Mouse (Mus musculus): ENCODE results near the gene Serpinb7. TPM values are rescaled to one million over a fixed set of nuclear protein-coding genes. Genes with fewer than 3 reads are reported as not detected.

The Serpinb7 gene
- polyA plus RNA-seq, 1 experiment from 2014 or later, result not detected

DNA sequence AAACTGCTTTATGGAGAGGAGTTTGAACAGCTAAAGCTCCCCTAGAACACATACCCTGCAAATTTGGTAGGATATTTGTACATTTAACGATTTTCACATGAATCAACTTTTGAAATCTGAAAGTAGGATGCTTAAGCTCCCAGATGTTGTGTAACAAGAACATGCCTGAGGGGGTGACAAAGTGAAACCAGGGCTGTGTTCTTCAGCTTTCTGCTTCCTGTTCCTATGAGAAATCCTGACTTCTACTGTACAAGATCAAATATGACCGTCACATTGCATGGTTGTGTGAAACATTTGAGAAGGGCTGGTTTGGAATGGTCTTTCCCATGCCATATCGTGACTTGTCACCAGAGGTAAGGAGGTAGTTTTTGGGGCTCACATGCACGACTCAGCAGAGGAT lies 2.6 kb downstream of the Serpinb7 start:
- Histone ChIP-seq H3K27me3 (no peaks in the 10 kb centered on the region), H3K9me3 (no peaks in the 10 kb centered on the region), H3K4me1 (replicated peaks) (no peaks in the 10 kb centered on the region), H3K36me3 (no peaks in the 10 kb centered on the region), H3K4me2 (no peak overlapping the region), H3K27ac (no peak overlapping the region), H3K9ac (no peak overlapping the region), H3K4me3 (no peak overlapping the region)
- 85% methylated on average over 4 of the region's 4 CpGs for WGBS
- no peak for ATAC-seq (ENCODE audit: low FRiP score)

- H3K27me3 ChIP-seq, result no peaks in the 10 kb centered on the region
- H3K4me1 ChIP-seq (replicated peaks), result no peaks in the 10 kb centered on the region
- no peaks in the 10 kb centered on the region for H3K9me3 ChIP-seq
- no peaks in the 10 kb centered on the region for H3K36me3 ChIP-seq
- WGBS, result 43% methylated on average over 1 of the region's 1 CpGs
- no peak overlapping the region for H3K9ac ChIP-seq
- no peak overlapping the region for H3K27ac ChIP-seq
- H3K4me2 ChIP-seq, result no peak overlapping the region
- no peak overlapping the region for H3K4me3 ChIP-seq
- ATAC-seq (ENCODE audit: low FRiP score), result no peak
Observed at GRCm38 (mm10) chr1:107414650-107415049, 15.2 kb downstream of the Serpinb7 start.

GRCm38 (mm10) chr1:107422487-107422886 lies 23.0 kb downstream of the Serpinb7 start:
- Histone ChIP-seq H3K9me3 (no peaks in the 10 kb centered on the region), H3K4me1 (replicated peaks) (no peaks in the 10 kb centered on the region), H3K36me3 (no peaks in the 10 kb centered on the region), H3K27me3 (no peaks in the 10 kb centered on the region), H3K27ac (no peak overlapping the region), H3K9ac (no peak overlapping the region), H3K4me2 (no peak overlapping the region), H3K4me3 (no peak overlapping the region)
- 82% methylated on average over 4 of the region's 4 CpGs for WGBS
- no peak for ATAC-seq (ENCODE audit: low FRiP score)

GRCm38 (mm10) chr1:107431253-107431652 lies 31.8 kb downstream of the Serpinb7 start:
- Histone ChIP-seq H3K9ac (no peak overlapping the region), H3K4me3 (no peak overlapping the region), H3K27me3 (no peaks in the 10 kb centered on the region), H3K9me3 (no peaks in the 10 kb centered on the region), H3K36me3 (no peaks in the 10 kb centered on the region), H3K4me2 (no peak overlapping the region), H3K27ac (no peak overlapping the region), H3K4me1 (replicated peaks) (no peaks in the 10 kb centered on the region)
- ATAC-seq (ENCODE audit: low FRiP score), result no peak

- Histone ChIP-seq H3K9me3 (no peaks in the 10 kb centered on the region), H3K36me3 (no peaks in the 10 kb centered on the region), H3K4me3 (no peak overlapping the region), H3K27me3 (no peaks in the 10 kb centered on the region), H3K27ac (no peak overlapping the region), H3K9ac (no peak overlapping the region), H3K4me1 (replicated peaks) (no peaks in the 10 kb centered on the region), H3K4me2 (no peak overlapping the region)
- no peak for ATAC-seq (ENCODE audit: low FRiP score)
- WGBS, result 85% methylated on average over 2 of the region's 2 CpGs
Observed at GRCm38 (mm10) chr1:107435528-107435927, 36.1 kb downstream of the Serpinb7 start.

DNA sequence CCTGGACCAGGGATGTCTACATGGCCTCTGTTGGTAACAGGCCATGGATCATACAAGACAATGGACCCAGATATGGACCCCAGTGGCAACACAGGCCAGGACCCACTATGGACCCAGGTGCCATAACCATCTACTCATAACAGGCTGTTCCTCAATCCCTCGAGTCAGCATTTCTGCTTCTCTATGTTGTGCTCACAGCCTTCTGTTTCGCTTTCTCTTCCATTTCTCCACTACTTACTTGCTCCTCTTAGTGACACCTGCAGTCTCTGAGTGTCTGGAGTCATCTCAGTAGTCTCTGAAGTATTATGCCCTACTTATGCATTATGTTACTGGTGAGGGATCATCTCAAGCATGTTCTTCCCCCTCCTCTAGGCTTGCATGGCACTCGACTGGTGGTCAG lies 40.0 kb downstream of the Serpinb7 start:
- no peaks in the 10 kb centered on the region for H3K27me3 ChIP-seq

DNA sequence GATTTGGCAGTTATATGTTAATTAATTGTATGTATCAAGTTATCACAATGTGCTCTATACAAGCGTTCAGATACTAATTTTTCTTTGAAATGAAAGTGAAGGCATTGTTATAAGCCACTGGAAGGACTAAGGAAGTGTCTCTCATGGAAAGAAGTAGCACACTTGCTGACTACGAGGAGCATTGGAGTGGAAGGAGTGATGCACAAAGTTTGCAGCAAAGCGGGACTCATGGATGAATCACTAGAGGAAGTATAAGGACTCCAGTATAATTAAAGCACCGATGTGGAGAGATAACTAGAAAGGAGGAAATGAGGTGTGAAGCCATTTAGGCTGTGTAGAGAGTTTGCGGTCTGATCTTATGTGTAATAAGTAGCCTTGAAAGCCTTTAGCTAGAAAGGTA lies 45.9 kb downstream of the Serpinb7 start:
- ATAC-seq (ENCODE audit: low FRiP score), result no peak
- Histone ChIP-seq H3K27ac (no peak overlapping the region), H3K36me3 (no peaks in the 10 kb centered on the region), H3K4me2 (no peak overlapping the region), H3K27me3 (no peaks in the 10 kb centered on the region), H3K9ac (no peak overlapping the region), H3K9me3 (no peaks in the 10 kb centered on the region), H3K4me1 (replicated peaks) (no peaks in the 10 kb centered on the region), H3K4me3 (no peak overlapping the region)
- WGBS, result 77% methylated on average over 5 of the region's 5 CpGs

More for the DNA sequence above, 40.0 kb downstream of the Serpinb7 start:
- no peak overlapping the region for H3K9ac ChIP-seq
- H3K4me3 ChIP-seq, result no peak overlapping the region
- no peaks in the 10 kb centered on the region for H3K9me3 ChIP-seq
- no peaks in the 10 kb centered on the region for H3K4me1 ChIP-seq (replicated peaks)
- no peak overlapping the region for H3K27ac ChIP-seq
- no peaks in the 10 kb centered on the region for H3K36me3 ChIP-seq
- no peak overlapping the region for H3K4me2 ChIP-seq
- ATAC-seq (ENCODE audit: low FRiP score), result no peak
- WGBS, result 93% methylated on average over 3 of the region's 3 CpGs

DNA sequence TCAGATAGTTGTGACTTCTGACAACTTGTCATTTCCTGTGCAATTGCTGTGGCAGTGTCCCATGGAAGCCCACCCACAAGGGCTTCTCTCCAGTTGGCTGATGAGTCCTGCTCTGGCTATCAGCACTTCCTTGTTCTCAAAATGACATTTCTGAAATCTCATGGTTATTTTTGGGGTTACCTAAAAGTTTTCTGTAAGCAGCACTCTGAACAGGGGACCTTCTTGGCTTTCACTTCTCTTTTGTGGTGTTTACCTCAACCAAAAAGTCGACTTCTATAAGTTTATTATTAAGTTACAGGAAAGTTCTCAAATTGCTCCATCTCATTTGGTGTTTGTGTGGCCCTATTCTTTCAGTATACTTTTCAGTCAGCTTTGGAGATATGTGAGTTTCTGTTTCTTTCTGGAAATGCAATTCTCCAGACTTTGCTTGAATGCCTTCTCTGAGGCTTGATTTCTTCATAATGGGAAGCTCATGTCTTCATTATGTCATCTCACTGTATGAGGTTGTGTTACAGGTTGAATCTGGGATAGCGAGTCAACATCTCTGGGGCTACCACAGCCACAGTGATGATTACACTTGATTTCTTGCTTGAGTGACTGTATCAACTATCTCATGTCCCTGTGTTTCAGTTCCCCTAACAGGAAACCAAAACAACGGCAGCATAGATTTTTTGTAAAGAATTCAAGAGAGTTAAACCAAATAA lies 47.9 kb downstream of the Serpinb7 start:
- H3K9me3 ChIP-seq, result no peaks in the 10 kb centered on the region
- no peak overlapping the region for H3K9ac ChIP-seq
- H3K27me3 ChIP-seq, result no peaks in the 10 kb centered on the region
- no peak for ATAC-seq (ENCODE audit: low FRiP score)
- no peak overlapping the region for H3K27ac ChIP-seq
- H3K4me1 ChIP-seq (replicated peaks), result no peaks in the 10 kb centered on the region
- H3K4me3 ChIP-seq, result no peak overlapping the region
- 76% methylated on average over 3 of the region's 3 CpGs for WGBS
- H3K4me2 ChIP-seq, result no peak overlapping the region
- no peaks in the 10 kb centered on the region for H3K36me3 ChIP-seq

DNA sequence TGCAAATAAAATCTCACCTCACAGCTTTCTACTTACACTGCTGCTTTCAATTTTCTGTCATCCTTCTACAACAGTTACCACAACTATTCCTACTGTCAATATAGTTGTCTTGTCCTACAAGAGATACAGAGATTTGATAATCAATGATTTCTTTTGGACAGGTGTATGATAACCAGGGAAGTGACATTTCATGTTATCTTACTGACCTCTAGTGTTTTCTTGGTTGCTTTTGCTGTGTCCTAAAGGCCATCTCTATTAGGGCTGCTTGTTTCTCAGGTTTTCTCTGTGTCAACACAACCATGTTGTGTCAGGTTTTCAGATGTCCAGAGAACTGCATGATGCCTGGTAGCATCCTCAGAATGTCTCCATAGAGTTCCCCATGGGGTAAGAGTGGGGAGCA lies 80.5 kb downstream of the Serpinb7 start:
- H3K27ac ChIP-seq, result no peak overlapping the region
- no peaks in the 10 kb centered on the region for H3K4me1 ChIP-seq (replicated peaks)
- H3K9ac ChIP-seq, result no peak overlapping the region
- no peak overlapping the region for H3K4me2 ChIP-seq
- no peaks in the 10 kb centered on the region for H3K9me3 ChIP-seq
- ATAC-seq (ENCODE audit: low FRiP score), result no peak
- H3K36me3 ChIP-seq, result no peaks in the 10 kb centered on the region
- H3K27me3 ChIP-seq, result no peaks in the 10 kb centered on the region
- H3K4me3 ChIP-seq, result no peak overlapping the region

DNA sequence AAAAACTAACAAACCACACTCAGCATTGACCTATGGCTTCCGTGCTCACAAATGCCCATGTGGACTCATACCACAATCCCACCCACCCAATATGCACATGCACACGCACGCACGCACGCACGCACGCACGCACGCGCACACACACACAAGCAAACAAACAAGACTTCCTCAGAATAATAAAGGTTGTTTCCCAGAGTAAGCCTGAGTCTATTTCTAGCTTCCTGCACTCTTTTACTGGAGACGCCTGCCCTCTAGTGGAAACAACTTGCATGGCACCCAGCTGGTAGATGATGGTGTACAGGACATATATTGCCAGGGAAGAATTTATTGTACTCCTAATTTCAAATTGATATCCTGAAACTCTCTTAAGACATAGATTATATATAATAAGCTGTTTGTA lies 82.0 kb downstream of the Serpinb7 start:
- H3K9me3 ChIP-seq, result no peaks in the 10 kb centered on the region
- no peaks in the 10 kb centered on the region for H3K4me1 ChIP-seq (replicated peaks)
- H3K27me3 ChIP-seq, result no peaks in the 10 kb centered on the region
- peak; percentile 85 for ATAC-seq (ENCODE audit: low FRiP score)
- H3K36me3 ChIP-seq, result no peaks in the 10 kb centered on the region
- peak overlapping the region; percentile 32 for H3K4me2 ChIP-seq
- H3K9ac ChIP-seq, result no peak overlapping the region
- H3K27ac ChIP-seq, result no peak overlapping the region
- H3K4me3 ChIP-seq, result no peak overlapping the region
- WGBS, result 24% methylated on average over 11 of the region's 11 CpGs

- Histone ChIP-seq H3K4me2 (no peak overlapping the region), H3K36me3 (no peaks in the 10 kb centered on the region), H3K9ac (no peak overlapping the region), H3K4me1 (replicated peaks) (no peaks in the 10 kb centered on the region), H3K9me3 (no peaks in the 10 kb centered on the region), H3K27me3 (no peaks in the 10 kb centered on the region), H3K4me3 (no peak overlapping the region), H3K27ac (no peak overlapping the region)
- 76% methylated on average over 8 of the region's 8 CpGs for WGBS
- no peak for ATAC-seq (ENCODE audit: low FRiP score)
Observed at GRCm38 (mm10) chr1:107489577-107489976, 90.1 kb downstream of the Serpinb7 start.

DNA sequence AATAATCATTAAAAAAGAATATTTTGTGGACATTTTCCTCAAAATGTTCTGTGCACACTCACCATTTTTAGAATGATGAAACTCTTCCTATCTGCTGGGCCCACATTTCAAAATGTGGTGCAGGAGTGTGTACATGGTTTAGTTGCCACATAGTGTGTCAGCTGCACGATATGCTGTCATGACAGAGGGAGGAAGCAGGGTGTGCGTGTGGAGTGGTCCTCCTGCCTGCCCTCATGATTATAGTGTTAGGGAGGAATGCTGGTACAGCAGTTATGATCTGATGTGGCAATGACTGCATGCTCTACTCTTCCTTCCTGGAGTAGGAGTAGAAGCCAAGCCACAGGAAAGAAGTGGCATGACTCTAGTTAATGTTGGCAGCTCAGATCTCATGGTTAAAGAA lies 97.3 kb downstream of the Serpinb7 start:
- no peak overlapping the region for H3K9ac ChIP-seq

GRCm38 (mm10) chr1:107502025-107502424 lies 102.6 kb downstream of the Serpinb7 start:
- Histone ChIP-seq H3K36me3 (no peaks in the 10 kb centered on the region), H3K4me2 (no peak overlapping the region), H3K27me3 (no peaks in the 10 kb centered on the region), H3K27ac (no peak overlapping the region), H3K4me1 (replicated peaks) (no peaks in the 10 kb centered on the region), H3K9ac (no peak overlapping the region), H3K9me3 (no peaks in the 10 kb centered on the region), H3K4me3 (no peak overlapping the region)
- no peak for ATAC-seq (ENCODE audit: low FRiP score)

More for the DNA sequence above, 97.3 kb downstream of the Serpinb7 start:
- H3K27me3 ChIP-seq, result no peaks in the 10 kb centered on the region
- no peak overlapping the region for H3K4me2 ChIP-seq
- no peak overlapping the region for H3K27ac ChIP-seq
- no peak overlapping the region for H3K4me3 ChIP-seq
- H3K36me3 ChIP-seq, result no peaks in the 10 kb centered on the region
- WGBS, result 90% methylated on average over 2 of the region's 2 CpGs
- H3K9me3 ChIP-seq, result no peaks in the 10 kb centered on the region
- no peaks in the 10 kb centered on the region for H3K4me1 ChIP-seq (replicated peaks)
- no peak for ATAC-seq (ENCODE audit: low FRiP score)
